Mouse (Mus musculus) embryonic fibroblast, embryonic 13.5 days (primary cell): ENCODE measurements at regions not wholly inside any gene's neighbourhood (a gene's known extent, or its start where the extent isn't known, plus 50 kb on each side); places are given as distances from the start of the nearest gene placed in this dataset.

Experiments
- H3K27ac ChIP-seq: 2 replicates; pipeline ENCODE4 v1.5.1; 2012; ENCODE audit warnings: low read length, control low read depth, inconsistent platforms; ENCODE audit not compliant: insufficient read depth
- H3K4me1 ChIP-seq: 2 replicates; pipeline ENCODE4 v1.6.1; 2011; ENCODE audit warnings: low read length; ENCODE audit not compliant: control insufficient read depth, insufficient read depth
- H3K4me3 ChIP-seq: 2 replicates; pipeline ENCODE4 v1.5.1; 2011; ENCODE audit warnings: mild to moderate bottlenecking, control low read depth, low read length; ENCODE audit not compliant: insufficient read depth
- CTCF ChIP-seq: IDR thresholded peaks from 2 replicates; pipeline ENCODE4 v1.5.1; 2011; ENCODE audit warnings: mild to moderate bottlenecking, control low read depth, low read length, moderate library complexity, borderline replicate concordance; ENCODE audit not compliant: insufficient read depth
- POLR2A ChIP-seq: IDR thresholded peaks from 2 replicates; pipeline ENCODE4 v1.6.1; 2011; ENCODE audit warnings: low read depth, mild to moderate bottlenecking, control low read depth, low read length, moderate library complexity

- no peak overlapping the region for H3K4me3 ChIP-seq
- no peak for TF ChIP-seq POLR2A
- TF ChIP-seq CTCF: no peak
- H3K27ac ChIP-seq: no peak overlapping the region
These were observed 69.5 kb upstream of the Mycn start for GRCm38 (mm10) chr12:13011023-13011761.

GRCm38 (mm10) chr12:13010405-13010804, 68.7 kb upstream of the Mycn start:
- Histone ChIP-seq H3K4me1 (no peaks in the 10 kb centered on the region), H3K4me3 (no peak overlapping the region), H3K27ac (no peak overlapping the region)
- TF ChIP-seq POLR2A: no peak
- no peak for TF ChIP-seq CTCF

More at GRCm38 (mm10) chr12:13011023-13011761, 69.5 kb upstream of the Mycn start:
- no peaks in the 10 kb centered on the region for H3K4me1 ChIP-seq

- TF ChIP-seq CTCF: peak; percentile 5; the same call in 1 of the 2 replicates
- TF ChIP-seq POLR2A: no peak
- Histone ChIP-seq H3K4me1 (no peaks in the 10 kb centered on the region), H3K4me3 (no peak overlapping the region), H3K27ac (no peak overlapping the region)
These were observed 67.8 kb upstream of the Mycn start for GRCm38 (mm10) chr12:13009470-13009869.

GRCm38 (mm10) chr12:13002703-13003102, 61.0 kb upstream of the Mycn start:
- Histone ChIP-seq H3K27ac (no peak overlapping the region), H3K4me1 (no peaks in the 10 kb centered on the region)
- TF ChIP-seq POLR2A (no peak), CTCF (no peak)

GRCm38 (mm10) chr12:13002069-13002590, 60.4 kb upstream of the Mycn start:
- H3K27ac ChIP-seq: no peak overlapping the region
- no peak overlapping the region for H3K4me3 ChIP-seq
- no peak for TF ChIP-seq POLR2A
- H3K4me1 ChIP-seq: no peaks in the 10 kb centered on the region

More at GRCm38 (mm10) chr12:13002703-13003102, 61.0 kb upstream of the Mycn start:
- no peak overlapping the region for H3K4me3 ChIP-seq

GRCm38 (mm10) chr12:12995974-12996361, 54.3 kb upstream of the Mycn start:
- Histone ChIP-seq H3K27ac (no peak overlapping the region), H3K4me3 (no peak overlapping the region), H3K4me1 (no peaks in the 10 kb centered on the region; the same call in 1 of the 2 replicates)
- TF ChIP-seq POLR2A: no peak
- TF ChIP-seq CTCF: no peak

- Histone ChIP-seq H3K4me3 (no peak overlapping the region), H3K4me1 (no peaks in the 10 kb centered on the region; the same call in 1 of the 2 replicates), H3K27ac (no peak overlapping the region)
- TF ChIP-seq POLR2A: no peak
- TF ChIP-seq CTCF: no peak
These were observed 53.6 kb upstream of the Mycn start for GRCm38 (mm10) chr12:12995061-12995973.

GRCm38 (mm10) chr12:12993894-12994714, 52.4 kb upstream of the Mycn start:
- TF ChIP-seq POLR2A (no peak), CTCF (no peak)
- H3K27ac ChIP-seq: no peak overlapping the region
- no peaks in the 10 kb centered on the region; the same call in 1 of the 2 replicates for H3K4me1 ChIP-seq
- H3K4me3 ChIP-seq: no peak overlapping the region
